In genomic region chr6:51355041-51355440, GRCm38 (mm10) we compare ENCODE assay signal across 19 mouse cellular contexts.
"Had no signal": no experiment of that assay in that cellular context is flagged by ENCODE, and none has a peak within 500 bp of the region (broad histone marks: within the 10 kb centered on the region; RNA-seq: fewer than 3 reads in every experiment).

No protein-coding gene starts in this region.

- H3K27ac ChIP-seq: limb, embryonic 15.5 days; liver, embryonic 12.5 days; liver, embryonic 14.5 days; lung, embryonic 15.5 days; midbrain, embryonic 10.5 days; midbrain, embryonic 12.5 days; neural tube, embryonic 13.5 days; neural tube, embryonic 15.5 days had no signal

- H3K36me3 ChIP-seq: limb, embryonic 15.5 days; liver, embryonic 12.5 days; lung, embryonic 15.5 days; midbrain, embryonic 10.5 days; midbrain, embryonic 12.5 days; neural tube, embryonic 13.5 days; neural tube, embryonic 15.5 days had no signal

- H3K4me3 ChIP-seq: limb, embryonic 15.5 days; liver, embryonic 12.5 days; lung, embryonic 15.5 days; midbrain, embryonic 10.5 days; midbrain, embryonic 12.5 days; myocyte; neural tube, embryonic 13.5 days; neural tube, embryonic 15.5 days had no signal

- H3K4me2 ChIP-seq: limb, embryonic 15.5 days; liver, embryonic 12.5 days; lung, embryonic 15.5 days; midbrain, embryonic 12.5 days; neural tube, embryonic 13.5 days; neural tube, embryonic 15.5 days had no signal

- DNase-seq: midbrain, embryonic 14.5 days; retina, postnatal 1 day; right cerebral cortex, adult 18-20 months; right cerebral cortex, postnatal 25 days; right cerebral cortex, postnatal 4 days; spleen, adult 18-20 months; thymus, adult 18-20 months; thymus, postnatal 14 days; thymus, postnatal 36 days had no signal

- ATAC-seq: liver, embryonic 12.5 days; midbrain, embryonic 16.5 days had no signal

- H3K4me1 ChIP-seq: limb, embryonic 15.5 days; liver, embryonic 12.5 days; midbrain, embryonic 10.5 days; midbrain, embryonic 12.5 days; neural tube, embryonic 15.5 days had no signal

- H3K27me3 ChIP-seq: limb, embryonic 15.5 days; lung, embryonic 15.5 days; midbrain, embryonic 12.5 days; neural tube, embryonic 13.5 days; neural tube, embryonic 15.5 days had no signal

- H3K9ac ChIP-seq: limb, embryonic 15.5 days; liver, embryonic 12.5 days; liver, embryonic 14.5 days; lung, embryonic 15.5 days; midbrain, embryonic 12.5 days; neural tube, embryonic 13.5 days; neural tube, embryonic 15.5 days had no signal

- H3K9me3 ChIP-seq: limb, embryonic 15.5 days; liver, embryonic 12.5 days; lung, embryonic 15.5 days; midbrain, embryonic 10.5 days; midbrain, embryonic 12.5 days; neural tube, embryonic 13.5 days; neural tube, embryonic 15.5 days had no signal
